Mouse (Mus musculus) kidney, adult 9 months (tissue): ENCODE results near the gene Sec16a.

Experiments used
- DNase-seq: peaks from one replicate; pipeline ENCODE4 v3.0.0; 2022

The Sec16a gene

DNA sequence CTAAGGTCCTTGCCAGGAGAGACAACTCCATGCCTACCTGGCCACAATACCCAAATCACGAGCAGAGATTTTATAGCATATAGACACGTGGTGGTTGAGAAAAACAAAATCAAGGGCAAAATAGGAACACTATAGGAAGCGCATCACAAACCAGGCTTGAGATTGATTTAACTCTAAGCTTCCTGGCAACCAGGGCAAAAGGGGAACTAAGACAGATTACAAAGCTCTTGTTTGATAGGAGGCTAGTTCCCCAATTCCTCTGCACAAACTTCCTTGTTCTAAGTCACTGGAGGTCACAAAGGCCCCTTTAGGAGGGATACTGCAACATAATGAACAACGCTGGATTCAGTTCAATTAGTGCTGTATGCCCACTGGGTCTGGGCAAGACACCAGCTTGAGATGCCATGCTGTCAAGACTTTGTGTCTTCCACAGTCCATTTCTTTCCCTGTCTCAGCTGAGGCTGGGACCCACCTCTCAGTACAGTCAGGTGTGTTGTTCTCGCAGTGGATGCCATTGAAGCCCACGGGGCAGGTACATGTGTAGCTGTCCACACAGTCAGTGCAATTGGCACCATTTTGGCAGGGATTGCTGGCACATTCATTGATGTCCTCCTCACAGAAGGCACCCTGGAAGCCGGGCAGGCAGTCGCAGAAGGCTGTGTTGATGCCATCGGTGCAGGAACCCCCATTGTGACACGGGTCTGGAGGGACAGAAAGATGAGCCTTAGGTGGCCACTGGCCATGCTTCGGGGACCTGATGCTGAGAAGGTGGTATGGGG is 27.5 kb upstream of the Sec16a start:
- DNase-seq, result no peak

DNA sequence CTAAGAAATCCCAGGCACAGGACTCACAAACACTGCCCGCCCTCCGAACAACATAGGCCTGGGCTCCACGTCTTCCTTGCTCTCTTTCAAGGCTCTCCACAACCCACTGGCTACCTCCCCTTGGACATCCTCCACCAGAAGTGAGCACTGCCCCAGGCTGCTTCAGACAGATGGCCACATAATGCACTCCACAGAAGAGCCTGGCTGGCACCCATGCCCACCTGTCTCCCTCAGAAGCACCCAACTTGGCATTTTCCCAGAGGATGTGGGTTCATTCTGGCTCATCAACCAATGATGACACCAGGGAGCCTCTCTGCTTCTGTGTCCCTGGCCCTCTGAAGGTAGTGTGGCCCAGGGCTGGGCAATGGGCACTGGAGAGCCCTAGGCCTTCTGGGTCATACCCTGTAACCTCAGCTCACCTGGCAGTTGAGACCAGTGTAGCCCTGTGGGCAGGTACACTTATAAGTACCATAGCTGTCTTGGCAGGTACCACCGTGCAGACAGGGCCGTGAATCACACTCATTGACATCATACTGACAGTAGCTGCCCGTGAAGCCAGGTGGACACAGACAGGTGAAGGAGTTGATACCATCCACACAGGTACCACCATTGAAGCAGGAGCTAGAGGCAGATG is 26.8 kb upstream of the Sec16a start:
- DNase-seq, result no peak

DNA sequence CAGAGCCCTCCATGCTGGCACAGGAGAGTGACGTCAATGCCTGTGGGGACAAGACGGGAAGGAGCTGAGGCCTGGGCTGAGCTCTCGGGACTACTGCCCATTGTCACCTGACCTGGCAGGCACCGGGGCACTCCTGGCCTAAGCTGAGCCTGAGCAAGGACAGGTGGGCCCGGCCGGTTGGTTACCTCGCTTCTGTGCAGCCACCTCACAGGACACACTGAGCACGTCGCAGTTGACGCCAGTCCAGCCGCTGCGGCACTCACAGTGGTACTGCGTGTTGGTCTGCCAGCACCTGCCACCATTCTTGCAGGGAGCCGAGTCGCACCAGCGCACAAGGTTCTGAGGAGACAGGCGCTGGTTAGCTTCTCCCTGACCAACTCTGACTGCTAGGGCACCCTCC is 26.0 kb upstream of the Sec16a start:
- no peak for DNase-seq

DNA sequence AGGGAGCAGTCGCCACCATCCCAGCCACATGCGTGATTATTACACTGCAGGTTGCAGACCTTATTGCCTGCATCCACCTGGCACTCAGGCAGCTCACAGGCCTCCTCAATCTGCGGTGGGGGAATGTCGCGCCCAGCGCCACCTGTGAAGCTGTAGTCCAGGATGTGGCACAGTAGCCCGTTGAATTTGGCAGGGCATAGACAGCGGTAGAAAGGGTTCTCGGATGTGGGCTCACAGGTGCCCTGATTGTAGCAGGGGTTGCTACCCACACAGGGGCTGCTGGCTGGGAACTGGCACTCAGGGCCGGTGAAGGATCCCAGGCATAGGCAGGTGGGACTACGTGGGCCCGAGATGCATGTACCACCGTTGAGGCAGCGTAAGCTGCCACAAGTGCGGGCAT is 23.4 kb upstream of the Sec16a start:
- no peak for DNase-seq

DNA sequence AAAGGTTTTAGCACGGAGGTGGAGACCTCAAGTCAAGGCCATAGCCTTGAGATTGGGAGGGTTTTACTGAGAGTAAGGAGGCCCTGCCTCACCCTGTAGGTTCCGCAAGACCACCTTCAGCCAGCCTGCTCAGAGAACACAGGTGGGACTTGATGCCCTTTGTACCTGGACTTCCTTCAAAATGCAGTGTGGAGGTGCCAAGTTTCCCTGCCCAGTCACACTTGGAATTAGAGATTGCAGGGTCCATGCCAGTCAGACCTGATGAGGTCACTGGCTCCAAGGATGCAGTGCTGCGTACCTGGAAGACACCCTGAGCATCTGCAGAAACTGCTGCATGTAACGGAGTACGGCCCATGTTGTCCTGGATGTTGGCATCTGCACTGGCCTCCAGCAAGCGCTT is 18.4 kb upstream of the Sec16a start:
- DNase-seq, result peak; percentile 81

DNA sequence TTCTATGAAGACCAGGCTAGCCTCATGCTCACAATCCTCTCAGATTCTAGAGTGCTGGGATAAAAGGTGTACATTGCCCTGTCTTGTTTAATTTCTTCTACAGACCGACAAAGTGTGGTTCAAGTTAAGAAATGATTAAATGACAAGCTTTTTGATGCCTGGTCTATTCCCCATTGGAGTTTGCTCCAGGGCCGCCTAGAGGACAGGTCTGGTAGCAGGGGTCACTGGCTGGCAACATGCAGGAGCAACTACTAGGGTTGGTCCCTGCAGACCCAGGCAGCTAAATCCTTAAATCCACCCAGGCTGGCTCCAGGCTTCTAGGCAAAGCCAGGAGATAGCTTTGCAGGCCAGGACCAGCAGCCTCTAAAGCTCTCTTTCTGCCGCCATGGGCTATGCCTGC is 18.0 kb upstream of the Sec16a start:
- DNase-seq, result peak; percentile 88

DNA sequence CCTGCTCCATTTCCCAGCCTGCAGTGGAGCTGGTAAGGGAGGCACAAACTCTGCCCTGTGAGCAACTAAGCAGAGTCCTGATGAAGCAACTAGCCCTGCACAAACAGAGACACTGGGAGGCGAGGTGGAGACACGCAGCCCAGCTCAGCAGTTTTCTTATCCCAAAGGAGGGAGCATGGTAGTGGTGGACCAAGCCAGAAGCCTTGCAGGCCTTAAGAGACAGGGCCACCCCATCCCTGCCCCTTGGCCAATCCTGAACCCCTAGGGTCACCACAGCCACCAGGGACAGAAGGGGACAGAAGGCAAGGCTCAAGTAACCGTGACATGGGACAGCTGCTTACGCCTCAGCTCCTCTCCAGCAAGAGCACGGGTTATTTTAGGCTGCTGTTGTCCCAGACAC is 16.7 kb upstream of the Sec16a start:
- peak; percentile 53 for DNase-seq

DNA sequence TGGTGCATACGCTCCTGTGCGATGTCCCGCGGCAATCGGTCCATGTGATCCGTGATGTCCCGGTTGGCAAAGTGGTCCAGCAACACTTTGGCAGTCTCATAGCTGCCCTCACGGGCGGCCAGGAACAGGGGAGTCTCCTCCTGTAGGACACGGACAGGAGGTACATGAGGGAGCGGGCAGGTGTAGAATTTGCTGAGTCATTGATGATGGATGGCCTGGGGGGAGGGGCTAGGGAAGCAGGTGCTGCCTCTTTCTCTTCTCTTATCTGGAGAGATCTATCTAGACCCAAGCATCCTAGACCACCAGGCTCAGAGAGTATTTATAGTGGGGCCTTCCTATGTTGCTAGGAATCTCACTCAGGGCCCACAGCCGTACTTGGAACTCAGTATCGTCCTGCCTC is 15.8 kb upstream of the Sec16a start:
- peak; percentile 43 for DNase-seq

DNA sequence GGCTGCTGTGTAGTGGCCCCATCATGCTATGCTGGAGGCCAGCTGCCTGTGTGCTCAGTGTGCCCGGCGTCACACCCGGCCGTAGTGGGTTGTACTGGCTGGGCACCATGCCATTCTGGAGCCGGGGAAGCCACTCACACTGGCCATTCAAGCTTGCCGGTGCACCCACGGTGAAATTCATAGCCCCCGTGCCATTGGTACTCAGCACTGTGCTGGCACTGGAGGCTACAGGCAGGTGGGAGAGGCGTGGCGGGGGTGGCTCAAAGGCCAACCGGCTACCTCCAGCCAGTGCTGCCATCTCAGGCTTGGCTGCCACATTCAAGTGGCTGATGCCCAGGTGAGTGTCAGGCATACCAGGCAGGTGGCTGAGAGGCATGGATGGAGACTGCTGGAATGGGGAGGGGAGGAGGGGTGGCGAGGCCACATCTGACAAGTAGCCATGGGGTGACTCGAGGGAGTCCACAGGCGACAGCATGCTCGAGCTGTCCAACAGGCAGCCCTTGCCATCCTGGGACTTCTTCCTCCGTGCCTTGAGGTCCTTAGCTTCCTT is 15.2 kb upstream of the Sec16a start:
- peak; percentile 71 for DNase-seq

DNA sequence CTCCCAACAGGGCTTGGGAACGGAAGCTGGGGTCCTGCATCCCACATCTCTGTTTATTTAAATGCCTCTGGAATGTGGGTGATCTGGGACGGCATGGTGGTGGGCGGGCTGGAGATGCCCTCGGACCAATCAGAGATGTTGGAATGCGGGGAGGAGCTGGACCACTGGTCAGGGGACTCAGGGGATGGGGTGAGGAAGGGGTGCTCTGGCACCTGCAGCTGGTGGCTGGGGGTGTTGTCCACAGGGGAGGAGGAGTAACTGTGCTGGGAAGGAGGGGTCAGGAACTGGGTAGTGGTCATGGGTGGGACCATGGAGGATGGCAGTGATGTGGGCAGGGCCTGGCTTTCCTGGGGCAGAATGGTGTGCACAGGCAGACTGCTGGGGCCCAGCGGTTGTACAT is 14.5 kb upstream of the Sec16a start:
- peak; percentile 43 for DNase-seq

DNA sequence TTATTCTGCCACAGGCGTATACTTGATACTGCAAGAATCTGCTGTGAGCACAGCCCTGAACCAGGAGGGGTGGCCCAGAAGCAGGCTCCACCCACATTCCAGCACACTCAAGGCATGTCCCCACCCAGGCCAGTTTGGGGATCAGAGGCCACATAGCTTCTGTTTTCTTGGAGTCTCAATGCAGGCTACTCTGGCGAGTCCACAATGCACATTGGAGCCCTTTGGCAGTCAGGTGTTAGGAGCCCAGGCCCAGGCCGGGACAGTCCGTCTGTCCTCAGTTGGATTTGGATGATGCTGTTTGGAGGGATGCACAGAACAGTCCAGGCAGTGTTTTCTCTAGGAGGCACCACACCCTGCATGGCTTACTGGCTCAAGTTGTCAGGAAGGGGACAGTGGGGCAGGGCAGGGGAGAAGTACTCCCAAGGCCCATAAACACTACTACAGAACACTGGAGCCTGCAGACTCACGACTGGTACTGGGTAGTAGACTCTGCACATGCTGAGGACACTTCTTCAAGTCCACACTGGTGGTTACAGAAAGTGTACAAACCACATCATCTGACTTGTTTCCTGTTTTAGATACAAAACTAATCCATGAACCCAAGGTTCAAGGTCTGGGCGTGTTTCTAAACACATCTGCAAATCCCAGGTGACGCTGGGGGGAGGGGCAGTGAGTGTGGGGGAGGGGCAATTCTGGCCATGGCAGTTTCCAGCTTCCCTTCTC is 13.5 kb upstream of the Sec16a start:
- peak; percentile 86 for DNase-seq

DNA sequence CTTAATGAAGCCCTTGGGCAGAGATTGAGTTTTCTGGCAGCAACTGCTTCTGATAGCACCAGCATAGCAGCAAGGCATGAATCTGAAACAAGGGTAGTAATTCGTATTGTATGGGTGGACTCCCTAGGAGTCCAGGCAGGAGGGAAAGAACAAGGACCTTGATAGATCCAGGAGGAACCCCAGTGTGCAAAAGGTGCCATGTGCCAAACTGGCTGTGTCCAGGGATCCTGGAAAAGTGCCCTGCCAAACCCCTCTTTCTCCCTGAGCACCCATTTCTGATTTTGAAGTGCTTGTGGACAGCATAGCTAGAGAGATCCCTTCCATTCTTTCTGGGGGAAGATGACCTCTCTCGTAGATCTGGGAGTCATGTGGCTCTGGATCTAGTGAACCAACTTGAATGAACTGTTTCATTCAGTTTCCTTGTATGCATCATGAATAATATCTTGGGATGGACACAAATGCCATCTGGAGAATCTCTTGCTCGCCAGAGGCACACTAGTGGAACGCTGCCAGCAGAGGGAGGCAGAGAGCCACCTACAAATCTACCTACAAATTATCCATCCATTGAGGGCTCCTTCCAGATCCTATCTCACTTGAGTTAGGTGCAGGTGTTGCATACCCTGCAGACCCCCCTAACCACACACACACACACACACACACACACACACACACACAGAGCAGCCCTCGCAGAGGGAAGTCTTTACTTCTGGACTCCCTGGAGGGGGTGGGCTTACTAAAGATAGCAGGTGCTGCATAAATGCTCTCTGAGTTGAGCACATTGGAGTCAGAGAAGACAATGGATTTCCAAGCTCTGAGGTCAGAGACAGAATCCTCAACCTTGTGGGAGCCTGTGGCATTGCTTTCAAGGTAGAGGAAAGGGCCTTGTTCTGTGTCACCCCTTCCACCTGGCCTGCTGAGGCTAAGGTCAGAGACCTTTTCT is 4.4 kb upstream of the Sec16a start:
- DNase-seq, result peak; percentile 87

DNA sequence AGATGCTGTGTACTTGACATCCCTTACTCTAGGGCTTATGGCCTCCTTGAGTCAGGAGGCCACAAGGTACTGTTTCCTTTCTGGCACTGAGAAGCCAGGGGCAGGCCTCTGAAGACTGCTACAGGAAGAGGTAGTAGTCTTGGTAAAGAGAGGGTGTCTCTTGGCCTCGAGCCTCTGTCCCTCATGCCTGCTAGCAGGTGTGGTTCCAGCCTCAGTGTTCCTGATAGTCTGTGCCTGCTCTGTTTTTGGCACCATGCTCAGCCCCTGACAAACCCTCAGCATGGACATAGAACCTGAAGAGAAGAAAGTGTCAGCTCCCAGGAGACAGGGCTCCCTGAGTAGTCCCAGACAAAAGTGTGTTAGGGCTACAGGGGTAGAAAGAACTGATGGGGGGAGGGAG is 2.4 kb upstream of the Sec16a start:
- no peak for DNase-seq

DNA sequence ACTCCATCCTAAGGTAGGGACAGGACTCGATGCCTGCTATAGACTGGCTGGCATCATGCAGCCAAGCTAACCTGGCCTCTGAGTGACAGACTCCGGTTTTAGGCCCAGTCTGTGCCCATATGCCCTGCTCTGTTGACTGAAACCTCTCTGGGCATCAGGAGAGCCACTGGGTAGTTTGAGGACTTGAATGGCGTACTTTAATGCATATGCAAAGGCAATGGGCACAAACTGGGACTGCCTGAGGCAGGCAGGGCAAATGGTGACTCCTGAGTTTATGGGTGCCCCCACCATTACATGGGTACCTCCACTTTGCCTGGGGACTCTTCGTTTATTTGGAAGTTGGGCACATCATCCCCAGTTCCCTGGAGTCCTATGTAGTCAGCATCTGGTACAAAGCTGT is 1.7 kb upstream of the Sec16a start:
- DNase-seq, result peak; percentile 39

DNA sequence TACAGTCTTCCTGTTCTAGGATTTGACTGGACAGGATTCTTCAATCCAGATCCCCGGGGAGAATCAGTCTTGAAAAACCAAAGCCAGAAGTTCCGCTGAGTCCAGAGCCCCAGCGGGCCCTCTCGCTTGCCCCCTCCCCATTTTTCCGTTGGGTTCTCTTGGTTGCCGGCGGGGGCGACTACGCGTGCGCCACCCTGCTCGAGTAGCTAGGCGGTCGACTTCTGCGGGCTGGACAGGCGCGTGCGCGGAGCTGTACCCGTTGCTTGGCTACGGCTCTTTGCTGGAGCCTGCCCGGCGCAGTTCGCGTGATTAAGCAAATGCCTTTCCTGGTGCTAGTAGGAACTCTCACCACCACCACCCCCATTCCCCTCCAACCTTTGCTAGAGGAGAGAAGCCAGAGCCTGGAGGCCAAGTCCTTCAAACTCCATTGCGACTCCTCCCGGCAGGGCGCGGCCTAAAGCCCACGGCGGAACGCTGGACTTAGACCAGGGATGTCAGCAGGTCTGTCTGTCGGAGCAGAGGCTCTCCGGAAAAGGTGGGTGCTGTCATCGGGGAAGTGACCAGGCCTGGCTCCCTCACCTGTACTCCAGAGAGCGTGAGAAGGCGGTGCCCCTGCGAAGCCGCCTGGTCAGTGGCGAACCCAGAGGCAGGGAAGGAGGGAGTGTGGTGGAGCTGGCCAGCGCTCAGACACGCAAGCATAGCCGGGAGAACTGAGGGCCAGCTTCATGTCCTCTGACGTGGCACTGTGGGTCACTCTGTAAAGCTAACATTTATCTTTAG is 840 bp upstream of the Sec16a start:
- DNase-seq, result peak; percentile 97

DNA sequence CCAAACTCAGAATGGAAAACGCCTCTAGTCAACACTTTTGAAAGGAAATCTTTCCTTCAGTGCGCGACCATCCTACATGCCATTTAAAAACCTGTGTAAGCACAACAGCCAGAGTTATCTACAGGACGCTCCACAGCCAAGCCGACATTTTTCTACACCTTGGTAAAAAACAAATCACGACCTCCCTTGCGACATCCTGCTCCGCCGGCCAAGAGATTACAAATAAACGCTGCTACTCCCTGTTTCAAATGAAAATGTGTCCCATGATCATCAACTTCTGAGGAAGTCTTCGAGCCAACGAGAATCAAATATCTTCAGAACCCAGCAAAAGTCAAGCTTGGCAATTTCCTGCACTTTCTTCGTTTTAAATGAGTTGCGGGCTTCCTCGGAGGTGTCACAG is 648 bp downstream of the Sec16a start:
- no peak for DNase-seq

DNA sequence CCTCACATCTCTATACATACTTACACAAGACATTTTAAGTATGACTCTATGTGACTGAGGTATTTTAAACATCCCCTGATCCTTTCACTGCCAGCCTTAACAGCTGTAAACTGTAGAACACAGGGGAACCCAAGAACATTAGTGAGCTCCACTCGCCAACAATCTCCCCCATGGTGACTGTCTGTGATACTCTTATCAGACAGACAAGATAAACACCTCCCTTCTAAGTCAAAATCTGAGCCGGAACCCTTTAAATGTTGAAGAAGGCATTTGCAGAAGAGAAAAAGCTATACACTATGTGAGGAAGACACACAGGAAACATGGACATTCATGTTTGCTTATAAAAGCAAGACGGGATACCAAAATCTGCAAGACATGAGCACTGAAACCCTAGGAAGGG is 1.1 kb downstream of the Sec16a start:
- DNase-seq, result no peak

DNA sequence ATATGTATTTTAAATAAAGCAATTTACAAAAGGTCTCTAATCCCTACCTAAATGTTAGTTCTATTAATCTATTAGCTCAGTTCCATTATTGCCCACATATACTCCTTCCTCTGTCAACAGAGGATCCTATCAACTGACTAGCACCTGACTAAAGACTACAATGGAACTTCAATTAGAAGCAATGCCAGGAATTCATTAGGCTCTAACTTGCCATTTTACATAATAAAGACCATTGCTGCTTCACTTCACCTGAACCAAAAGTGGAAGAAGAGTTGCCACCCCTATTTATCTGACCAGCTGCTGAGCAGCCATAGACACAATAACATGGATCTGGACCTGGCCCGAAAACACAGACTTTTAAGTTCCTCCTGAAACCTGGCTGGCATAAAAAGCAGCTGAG is 2.2 kb downstream of the Sec16a start:
- no peak for DNase-seq

DNA sequence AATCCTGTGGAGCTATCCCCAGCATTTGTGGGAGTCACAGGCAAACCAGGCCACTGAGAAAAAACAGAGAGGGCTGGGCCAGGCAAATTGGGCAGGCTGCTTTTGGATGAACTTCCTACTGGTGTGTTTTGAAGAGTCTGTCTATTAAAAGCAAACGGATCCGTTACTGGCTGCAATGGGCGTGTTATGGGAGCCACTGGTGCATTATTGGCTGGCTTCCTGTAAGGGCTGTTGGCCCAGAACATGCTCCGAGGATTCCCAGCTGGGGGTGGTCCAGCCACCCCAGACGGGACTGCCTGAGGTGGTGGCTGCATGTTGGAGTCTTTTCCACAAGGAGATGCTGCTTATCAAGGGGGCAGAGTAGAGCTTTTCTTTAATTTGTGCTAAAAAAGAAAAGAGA is 3.3 kb downstream of the Sec16a start:
- DNase-seq, result no peak

DNA sequence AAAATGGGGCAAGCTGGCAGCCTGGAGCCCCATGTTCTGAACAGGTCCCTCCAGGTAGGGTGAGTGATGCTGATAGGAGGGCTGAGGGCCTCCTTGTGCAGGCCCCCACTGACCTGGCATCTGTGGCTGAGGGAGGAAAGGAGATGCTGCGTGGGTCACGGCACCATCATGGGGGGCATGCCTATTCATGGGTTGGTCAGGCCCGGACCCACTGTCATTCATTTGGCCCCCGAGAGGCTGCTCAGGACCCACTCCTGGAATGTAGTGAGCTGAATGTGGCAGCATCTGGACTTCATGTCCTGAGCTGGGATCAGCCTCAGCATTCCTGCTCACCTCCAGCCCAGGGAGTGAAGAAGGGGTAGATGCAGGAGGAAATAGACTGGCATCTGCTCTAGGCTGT is 3.8 kb downstream of the Sec16a start:
- no peak for DNase-seq

DNA sequence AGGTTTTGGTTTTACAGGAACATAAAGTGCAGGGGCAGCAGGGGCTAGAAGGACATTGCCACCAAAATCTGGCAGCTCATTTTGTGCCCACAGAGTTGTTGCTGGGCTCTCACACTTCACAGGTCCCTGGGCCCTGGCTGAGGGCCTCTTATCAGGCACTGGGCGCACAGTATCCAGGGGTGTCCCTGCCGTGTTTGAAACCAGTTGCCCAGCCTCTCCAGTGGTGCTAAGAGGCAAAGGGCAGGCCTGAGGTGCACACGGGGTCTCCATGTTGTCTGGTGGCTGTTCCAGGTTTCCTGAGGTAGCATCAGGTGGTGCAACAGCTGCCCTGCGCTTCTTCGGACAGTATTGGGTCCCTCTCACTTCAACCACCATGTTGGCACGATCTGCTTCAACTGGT is 5.3 kb downstream of the Sec16a start:
- no peak for DNase-seq

DNA sequence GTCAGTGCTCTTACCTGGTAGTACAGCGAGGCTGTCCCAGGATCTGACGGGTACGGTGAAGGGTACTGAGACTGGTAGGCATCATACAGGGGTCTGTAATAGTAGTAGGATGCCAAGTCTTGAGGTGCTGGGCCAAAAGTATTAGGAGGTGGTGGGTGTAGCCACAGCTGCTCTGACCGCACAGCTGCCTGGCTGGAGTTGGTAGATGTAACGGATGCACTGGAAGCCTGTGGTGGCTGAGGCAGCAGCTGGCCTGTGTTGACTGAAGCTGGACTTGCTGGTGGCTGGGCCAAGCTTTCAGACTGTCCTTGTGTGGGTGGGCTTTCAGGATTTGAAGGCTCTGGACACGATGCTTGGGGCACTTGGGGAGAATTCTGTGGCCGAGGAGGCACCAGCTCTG is 6.6 kb downstream of the Sec16a start:
- no peak for DNase-seq
